Mouse (Mus musculus) cerebellum, adult 11 months (tissue): ENCODE measurements around the gene Reep1.
A peak's percentile ranks its signal among the peaks of the same experiment; 100 is the strongest.

Source experiments
- DNase-seq: peaks from one replicate; pipeline ENCODE4 v3.0.0; 2022

Gene Reep1

GRCm38 (mm10) chr6:71707511-71708501 is at the start of gene Reep1:
Gene Reep1, plus strand, starts transcription at chr6:71707561.
- peak; percentile 73 for DNase-seq

GRCm38 (mm10) chr6:71658290-71658689 is 49.1 kb upstream of the Reep1 start:
- DNase-seq, result no peak

- no peak for DNase-seq
Measured at GRCm38 (mm10) chr6:71664511-71664910, 42.9 kb upstream of the Reep1 start.

GRCm38 (mm10) chr6:71673166-71673565 is 34.2 kb upstream of the Reep1 start:
- no peak for DNase-seq

- DNase-seq, result no peak
Measured at GRCm38 (mm10) chr6:71678891-71679290, 28.5 kb upstream of the Reep1 start.

- DNase-seq, result no peak
Measured at GRCm38 (mm10) chr6:71695150-71695549, 12.2 kb upstream of the Reep1 start.

- no peak for DNase-seq
Measured at GRCm38 (mm10) chr6:71695599-71695998, 11.8 kb upstream of the Reep1 start.

- no peak for DNase-seq
Measured at GRCm38 (mm10) chr6:71706871-71707270, 490 bp upstream of the Reep1 start.

GRCm38 (mm10) chr6:71708528-71708927 is 1.2 kb downstream of the Reep1 start:
- no peak for DNase-seq

- DNase-seq, result no peak
Measured at GRCm38 (mm10) chr6:71710323-71710722, 3.0 kb downstream of the Reep1 start.

GRCm38 (mm10) chr6:71711201-71711600 is 3.8 kb downstream of the Reep1 start:
- no peak for DNase-seq

GRCm38 (mm10) chr6:71713532-71713931 is 6.2 kb downstream of the Reep1 start:
- no peak for DNase-seq

- no peak for DNase-seq
Measured at GRCm38 (mm10) chr6:71715006-71715405, 7.6 kb downstream of the Reep1 start.

- no peak for DNase-seq
Measured at GRCm38 (mm10) chr6:71716434-71716833, 9.1 kb downstream of the Reep1 start.

GRCm38 (mm10) chr6:71718322-71718721 is 11.0 kb downstream of the Reep1 start:
- no peak for DNase-seq

- no peak for DNase-seq
Measured at GRCm38 (mm10) chr6:71719302-71719701, 11.9 kb downstream of the Reep1 start.

GRCm38 (mm10) chr6:71722988-71723387 is 15.6 kb downstream of the Reep1 start:
- no peak for DNase-seq

- no peak for DNase-seq
Measured at GRCm38 (mm10) chr6:71723555-71723954, 16.2 kb downstream of the Reep1 start.

GRCm38 (mm10) chr6:71726710-71727109 is 19.3 kb downstream of the Reep1 start:
- no peak for DNase-seq

- no peak for DNase-seq
Measured at GRCm38 (mm10) chr6:71728306-71728705, 20.9 kb downstream of the Reep1 start.

- no peak for DNase-seq
Measured at GRCm38 (mm10) chr6:71734910-71735599, 27.7 kb downstream of the Reep1 start.

- DNase-seq, result no peak
Measured at GRCm38 (mm10) chr6:71735600-71736010, 28.2 kb downstream of the Reep1 start.

GRCm38 (mm10) chr6:71736101-71736500 is 28.7 kb downstream of the Reep1 start:
- DNase-seq, result no peak

GRCm38 (mm10) chr6:71737202-71737601 is 29.8 kb downstream of the Reep1 start:
- no peak for DNase-seq
